Mouse (Mus musculus) stomach, embryonic 15.5 days (tissue): Measurements from ENCODE around the gene Tmem215. TPM values are rescaled to one million over a fixed set of nuclear protein-coding genes. Genes with fewer than 3 reads are reported as not detected.

ENCODE experiments used
- ATAC-seq: fragments of 200-750 bp; cut with Nextera tagmentation; 2 replicates; pipeline ENCODE4 v1.8.0; 2017; ENCODE audit warnings: low read depth, moderate number of reproducible peaks, moderate TSS enrichment; ENCODE audit not compliant: insufficient read depth, low FRiP score
- H3K27ac ChIP-seq: fragments of 300-500 bp; sonication (generic); 2 replicates; pipeline ENCODE4 v1.5.1; 2015; ENCODE audit warnings: mild to moderate bottlenecking, inconsistent platforms
- H3K27me3 ChIP-seq: fragments of 300-500 bp; sonication (generic); replicated peaks from 2 replicates; pipeline ENCODE4 v1.6.1; 2015; ENCODE audit warnings: inconsistent platforms
- H3K36me3 ChIP-seq: fragments of 300-500 bp; sonication (generic); 2 replicates; pipeline ENCODE4 v1.6.1; 2015; ENCODE audit warnings: inconsistent platforms
- H3K4me1 ChIP-seq: fragments of 300-500 bp; sonication (generic); 2 replicates; pipeline ENCODE4 v1.6.1; 2015; ENCODE audit warnings: inconsistent platforms
- H3K4me2 ChIP-seq: fragments of 300-500 bp; sonication (generic); 2 replicates; pipeline ENCODE4 v1.6.1; 2015; ENCODE audit warnings: mild to moderate bottlenecking, inconsistent platforms
- H3K4me3 ChIP-seq: fragments of 300-500 bp; sonication (generic); replicated peaks from 2 replicates; pipeline ENCODE4 v1.5.1; 2015; ENCODE audit warnings: inconsistent platforms
- H3K9ac ChIP-seq: fragments of 300-500 bp; sonication (generic); 2 replicates; pipeline ENCODE4 v1.6.1; 2015; ENCODE audit warnings: inconsistent platforms
- H3K9me3 ChIP-seq: fragments of 300-500 bp; sonication (generic); 2 replicates; pipeline ENCODE4 v1.6.1; 2016; ENCODE audit warnings: inconsistent platforms
- WGBS: fragments of 180-500 bp; shearing (Covaris S2); methylation state at CpG from one replicate; pipeline ENCODE4 v1.1.7; 2015; 5-methylcytosine and 5-hydroxymethylcytosine counted together
- polyA plus RNA-seq: library from polyadenylated mRNA; unstranded; fragments of >200 nt; fragmentation: Nextera tagmentation; extraction: Ambion mirVana; gene quantifications from 2 replicates; pipeline ENCODE4 v1.2.1, GENCODE M21; 2015

Gene Tmem215
- polyA plus RNA-seq, result 0.49 and 0.70 TPM in 2 replicates

- Histone ChIP-seq H3K27ac (no peak within 1 kb of the TSS), H3K4me3 (peak within 1 kb of the TSS; percentile 43), H3K27me3 (peaks cover 25% of the 10 kb centered on the region; the same call in 1 of the 2 replicates), H3K4me2 (peak within 1 kb of the TSS; percentile 87), H3K9ac (no peak within 1 kb of the TSS), H3K4me1 (0 out of 2 replicates have a peak, but pooled peaks cover 5% of the 10 kb centered on the region), H3K36me3 (no peaks in the 10 kb centered on the region), H3K9me3 (no peaks in the 10 kb centered on the region)
- WGBS, result 86% methylated on average over 10 of the region's 10 CpGs
- ATAC-seq, result no peak
Observed at GRCm38 (mm10) chr4:40471880-40472279, at the start of gene Tmem215. Gene Tmem215 (plus strand): TSS chr4:40472180.

DNA sequence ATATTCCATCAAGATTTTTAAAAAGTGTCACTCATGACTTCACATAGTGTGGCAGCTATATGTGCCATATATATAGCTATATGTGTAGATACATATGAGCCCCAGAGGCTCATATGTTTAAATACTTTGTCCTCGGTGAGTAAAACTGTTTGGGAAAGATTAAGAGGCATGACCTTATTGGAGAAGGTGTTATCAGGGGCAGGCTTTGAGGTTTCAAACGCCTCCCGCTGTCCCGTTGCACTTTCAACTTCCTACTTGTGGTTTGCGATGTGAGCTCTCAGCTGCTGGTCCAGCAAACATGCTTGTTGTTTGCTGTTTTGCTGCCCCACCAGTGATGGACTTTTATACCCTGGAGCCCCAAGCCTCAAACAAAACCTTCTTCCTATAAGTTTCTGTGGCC lies 40.1 kb upstream of the Tmem215 start:
- H3K27me3 ChIP-seq, result no peaks in the 10 kb centered on the region
- WGBS, result 76% methylated on average over 5 of the region's 5 CpGs
- no peak overlapping the region for H3K27ac ChIP-seq
- no peak overlapping the region for H3K4me3 ChIP-seq
- H3K4me2 ChIP-seq, result no peak overlapping the region
- no peak overlapping the region for H3K9ac ChIP-seq
- H3K36me3 ChIP-seq, result no peaks in the 10 kb centered on the region
- ATAC-seq, result no peak
- no peaks in the 10 kb centered on the region for H3K9me3 ChIP-seq
- H3K4me1 ChIP-seq, result no peaks in the 10 kb centered on the region

DNA sequence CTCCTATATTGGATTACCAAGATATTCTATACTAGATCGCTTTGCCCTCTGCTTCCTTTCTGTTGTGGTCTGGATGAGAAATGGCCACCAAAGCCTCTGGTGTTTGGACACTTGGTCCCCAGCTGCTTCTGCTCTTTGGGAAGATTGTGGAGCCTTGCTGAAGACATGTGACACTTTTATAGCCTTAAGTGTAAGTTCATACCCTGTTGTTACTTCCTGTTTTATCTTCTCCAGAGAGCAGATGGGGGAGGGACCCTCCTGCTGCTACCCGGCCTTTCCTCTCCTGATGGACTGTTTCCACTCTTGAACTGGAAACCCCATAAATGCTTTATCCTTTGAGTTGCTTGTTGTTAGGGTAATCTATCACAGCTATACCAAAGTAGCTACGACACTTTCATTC lies 38.6 kb upstream of the Tmem215 start:
- Histone ChIP-seq H3K4me2 (no peak overlapping the region), H3K36me3 (no peaks in the 10 kb centered on the region)
- ATAC-seq, result no peak

GRCm38 (mm10) chr4:40434388-40434787 lies 37.6 kb upstream of the Tmem215 start:
- H3K27ac ChIP-seq, result no peak overlapping the region
- no peaks in the 10 kb centered on the region for H3K27me3 ChIP-seq
- no peak overlapping the region for H3K9ac ChIP-seq
- no peaks in the 10 kb centered on the region for H3K36me3 ChIP-seq
- no peak for ATAC-seq
- no peaks in the 10 kb centered on the region for H3K4me1 ChIP-seq
- no peaks in the 10 kb centered on the region for H3K9me3 ChIP-seq
- no peak overlapping the region for H3K4me2 ChIP-seq
- H3K4me3 ChIP-seq, result no peak overlapping the region
- 47% methylated on average over 1 of the region's 1 CpGs for WGBS

More for the DNA sequence above, 38.6 kb upstream of the Tmem215 start:
- 58% methylated on average over 3 of the region's 3 CpGs for WGBS
- Histone ChIP-seq H3K9ac (no peak overlapping the region), H3K4me1 (no peaks in the 10 kb centered on the region), H3K27me3 (no peaks in the 10 kb centered on the region), H3K4me3 (no peak overlapping the region), H3K27ac (no peak overlapping the region), H3K9me3 (no peaks in the 10 kb centered on the region)

- H3K36me3 ChIP-seq, result no peaks in the 10 kb centered on the region
- ATAC-seq, result no peak
- WGBS, result 92% methylated on average over 9 of the region's 9 CpGs
- H3K9ac ChIP-seq, result no peak overlapping the region
- no peak overlapping the region for H3K4me3 ChIP-seq
- H3K4me2 ChIP-seq, result no peak overlapping the region
- no peaks in the 10 kb centered on the region for H3K9me3 ChIP-seq
- no peak overlapping the region for H3K27ac ChIP-seq
- no peaks in the 10 kb centered on the region for H3K4me1 ChIP-seq
- no peaks in the 10 kb centered on the region for H3K27me3 ChIP-seq
Observed at GRCm38 (mm10) chr4:40443565-40443964, 28.4 kb upstream of the Tmem215 start.

GRCm38 (mm10) chr4:40472700-40473530 lies 935 bp downstream of the Tmem215 start:
- Histone ChIP-seq H3K27me3 (peaks cover 25% of the 10 kb centered on the region; the same call in 1 of the 2 replicates), H3K9ac (no peak overlapping the region), H3K36me3 (no peaks in the 10 kb centered on the region), H3K4me3 (peak overlapping the region; percentile 43), H3K27ac (no peak overlapping the region), H3K4me1 (0 out of 2 replicates have a peak, but pooled peaks cover 5% of the 10 kb centered on the region), H3K9me3 (no peaks in the 10 kb centered on the region), H3K4me2 (peak overlapping the region; percentile 87)
- 3% methylated on average over 55 of the region's 55 CpGs for WGBS
- peak; percentile 83; the same call in 1 of the 2 replicates for ATAC-seq

- Histone ChIP-seq H3K36me3 (no peaks in the 10 kb centered on the region), H3K27ac (no peak overlapping the region), H3K4me3 (no peak overlapping the region), H3K27me3 (peaks cover 25% of the 10 kb centered on the region; the same call in 1 of the 2 replicates), H3K4me1 (0 out of 2 replicates have a peak, but pooled peaks cover 5% of the 10 kb centered on the region), H3K9me3 (no peaks in the 10 kb centered on the region), H3K9ac (no peak overlapping the region), H3K4me2 (no peak overlapping the region)
- 75% methylated on average over 9 of the region's 9 CpGs for WGBS
- no peak for ATAC-seq
Observed at GRCm38 (mm10) chr4:40473911-40474310, 1.9 kb downstream of the Tmem215 start.

DNA sequence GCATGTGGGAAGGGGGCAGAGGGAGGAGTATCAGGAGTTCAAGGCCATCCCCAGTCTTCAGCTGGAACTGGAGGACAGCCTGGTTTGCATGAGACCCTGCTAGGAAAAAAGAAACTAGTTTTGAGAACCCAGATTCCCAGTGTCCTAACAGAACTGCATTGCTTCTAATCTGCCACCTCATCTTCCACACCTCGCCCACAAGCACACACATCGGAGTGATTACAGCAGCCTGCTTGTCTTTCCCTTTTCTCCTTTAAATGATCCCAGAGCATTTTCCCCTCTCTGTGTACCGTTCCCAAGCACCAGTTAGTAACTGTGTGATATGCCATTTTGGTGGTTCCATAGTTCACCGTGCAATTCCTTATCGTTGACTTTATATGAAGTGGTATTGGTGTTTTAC lies 6.0 kb downstream of the Tmem215 start:
- Histone ChIP-seq H3K36me3 (no peaks in the 10 kb centered on the region), H3K4me2 (no peak overlapping the region), H3K4me3 (no peak overlapping the region), H3K27ac (no peak overlapping the region), H3K4me1 (0 out of 2 replicates have a peak, but pooled peaks cover under 1% of the 10 kb centered on the region), H3K9ac (no peak overlapping the region), H3K27me3 (peaks cover 13% of the 10 kb centered on the region; the same call in 1 of the 2 replicates), H3K9me3 (no peaks in the 10 kb centered on the region)
- 91% methylated on average over 5 of the region's 5 CpGs for WGBS
- ATAC-seq, result no peak

GRCm38 (mm10) chr4:40486546-40486945 lies 14.6 kb downstream of the Tmem215 start:
- H3K27ac ChIP-seq, result no peak overlapping the region
- ATAC-seq, result no peak
- H3K4me2 ChIP-seq, result no peak overlapping the region
- no peak overlapping the region for H3K4me3 ChIP-seq
- WGBS, result 78% methylated on average over 6 of the region's 6 CpGs
- H3K36me3 ChIP-seq, result no peaks in the 10 kb centered on the region
- H3K9ac ChIP-seq, result no peak overlapping the region
- no peaks in the 10 kb centered on the region for H3K9me3 ChIP-seq
- H3K4me1 ChIP-seq, result no peaks in the 10 kb centered on the region
- H3K27me3 ChIP-seq, result no peaks in the 10 kb centered on the region

GRCm38 (mm10) chr4:40491731-40492130 lies 19.8 kb downstream of the Tmem215 start:
- H3K9ac ChIP-seq, result no peak overlapping the region
- WGBS, result 75% methylated on average over 8 of the region's 8 CpGs
- no peak for ATAC-seq
- no peak overlapping the region for H3K27ac ChIP-seq
- no peaks in the 10 kb centered on the region for H3K36me3 ChIP-seq
- no peaks in the 10 kb centered on the region for H3K27me3 ChIP-seq
- no peak overlapping the region for H3K4me3 ChIP-seq
- H3K4me2 ChIP-seq, result no peak overlapping the region
- H3K9me3 ChIP-seq, result no peaks in the 10 kb centered on the region
- H3K4me1 ChIP-seq, result no peaks in the 10 kb centered on the region

DNA sequence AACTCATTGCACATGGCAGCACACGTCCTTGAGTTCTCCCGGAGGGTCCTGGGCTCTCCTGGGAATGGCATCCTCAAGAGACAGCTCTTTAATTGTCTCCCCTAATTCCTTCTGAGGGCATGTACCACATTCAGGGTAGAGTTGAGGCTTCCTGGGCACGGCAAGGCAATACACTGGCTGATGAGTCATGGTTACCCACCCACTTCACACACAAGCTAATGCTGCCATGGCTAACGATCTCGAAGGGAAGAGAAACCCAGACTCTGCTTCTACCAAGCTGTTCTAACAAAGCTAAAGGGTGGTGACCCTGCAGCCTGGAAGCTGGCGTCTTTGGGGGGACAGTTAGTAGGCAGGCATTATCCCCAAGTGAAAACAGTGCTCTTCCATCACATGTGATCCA lies 24.4 kb downstream of the Tmem215 start:
- H3K4me2 ChIP-seq, result no peak overlapping the region
- no peak overlapping the region for H3K27ac ChIP-seq
- no peak overlapping the region for H3K9ac ChIP-seq
- H3K36me3 ChIP-seq, result no peaks in the 10 kb centered on the region
- WGBS, result 75% methylated on average over 6 of the region's 6 CpGs
- no peaks in the 10 kb centered on the region for H3K9me3 ChIP-seq
- no peak for ATAC-seq
- H3K27me3 ChIP-seq, result no peaks in the 10 kb centered on the region
- H3K4me1 ChIP-seq, result no peaks in the 10 kb centered on the region
- no peak overlapping the region for H3K4me3 ChIP-seq

- Histone ChIP-seq H3K27ac (no peak overlapping the region), H3K27me3 (no peaks in the 10 kb centered on the region), H3K9me3 (no peaks in the 10 kb centered on the region), H3K4me1 (no peaks in the 10 kb centered on the region), H3K36me3 (no peaks in the 10 kb centered on the region), H3K4me2 (no peak overlapping the region), H3K4me3 (no peak overlapping the region), H3K9ac (no peak overlapping the region)
- 91% methylated on average over 5 of the region's 5 CpGs for WGBS
- ATAC-seq, result no peak
Observed at GRCm38 (mm10) chr4:40496828-40497227, 24.8 kb downstream of the Tmem215 start.
